Mouse (Mus musculus) adrenal gland, adult (tissue): ENCODE measurements around the gene Nrcam.
A peak's percentile ranks its signal among the peaks of the same experiment; 100 is the strongest.

Experiments
- DNase-seq, 2 experiments: peaks; one replicate each; pipeline ENCODE4 v3.0.0; 2022 to 2023; ENCODE audit warnings: low spot score in 1 of 2; ENCODE audit not compliant: inconsistent age in 2 of 2

Nrcam gene

GRCm38 (mm10) chr12:44430996-44431395 lies 102.3 kb downstream of the Nrcam start:
- peak in 1 of 2 experiments; percentile 20 for DNase-seq

- no peak for DNase-seq
Observed at GRCm38 (mm10) chr12:44432727-44433126, 104.0 kb downstream of the Nrcam start.

GRCm38 (mm10) chr12:44437046-44437827 lies 108.6 kb downstream of the Nrcam start:
- no peak for DNase-seq

DNA sequence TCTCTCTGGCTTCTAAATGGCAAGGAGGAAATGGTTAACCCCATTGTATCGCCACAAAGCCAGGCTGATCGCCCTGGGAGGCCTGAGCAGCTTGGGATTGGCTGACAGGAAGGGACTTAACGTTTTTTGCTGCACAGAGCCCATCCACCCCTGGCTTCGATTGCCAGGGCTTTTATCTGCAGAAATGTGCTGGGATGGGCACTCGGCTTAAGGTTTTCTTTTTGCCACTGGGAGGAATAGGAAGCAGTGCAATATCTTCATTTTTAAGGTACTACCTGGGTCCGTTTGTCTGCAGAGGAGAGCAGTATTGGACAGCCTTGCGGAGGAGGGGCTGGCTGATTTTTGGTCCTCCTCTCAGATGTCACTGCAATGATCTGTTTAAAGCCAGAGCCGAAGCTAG lies 110.2 kb downstream of the Nrcam start:
- DNase-seq = no peak

- no peak for DNase-seq
Observed at GRCm38 (mm10) chr12:44440230-44440629, 111.5 kb downstream of the Nrcam start.

DNA sequence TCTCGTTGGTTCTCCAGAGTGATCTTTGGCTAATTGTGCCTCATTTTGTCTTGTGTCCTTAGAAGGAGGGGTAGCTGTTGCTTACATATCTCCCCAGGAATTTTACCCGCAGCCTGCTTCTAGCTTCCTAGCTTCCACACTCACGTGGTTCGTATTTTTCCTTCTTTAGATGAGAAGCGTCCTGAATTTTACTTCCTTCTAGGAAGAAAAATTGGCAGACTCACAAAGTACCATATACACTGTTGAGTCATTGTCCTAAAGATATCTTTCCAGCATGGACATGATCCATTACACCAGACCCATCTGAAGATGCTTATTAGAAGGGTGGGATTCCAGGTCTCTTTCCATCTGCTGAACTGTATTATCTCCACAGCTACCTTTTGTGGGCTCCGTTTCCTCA lies 122.2 kb downstream of the Nrcam start:
- DNase-seq = no peak

- peak in 1 of 2 experiments; percentile 35 for DNase-seq
Observed at GRCm38 (mm10) chr12:44451742-44452141, 123.1 kb downstream of the Nrcam start.

GRCm38 (mm10) chr12:44453791-44454190 lies 125.1 kb downstream of the Nrcam start:
- DNase-seq = peak in 1 of 2 experiments; percentile 54

- DNase-seq = no peak
Observed at GRCm38 (mm10) chr12:44457961-44458360, 129.3 kb downstream of the Nrcam start.

DNA sequence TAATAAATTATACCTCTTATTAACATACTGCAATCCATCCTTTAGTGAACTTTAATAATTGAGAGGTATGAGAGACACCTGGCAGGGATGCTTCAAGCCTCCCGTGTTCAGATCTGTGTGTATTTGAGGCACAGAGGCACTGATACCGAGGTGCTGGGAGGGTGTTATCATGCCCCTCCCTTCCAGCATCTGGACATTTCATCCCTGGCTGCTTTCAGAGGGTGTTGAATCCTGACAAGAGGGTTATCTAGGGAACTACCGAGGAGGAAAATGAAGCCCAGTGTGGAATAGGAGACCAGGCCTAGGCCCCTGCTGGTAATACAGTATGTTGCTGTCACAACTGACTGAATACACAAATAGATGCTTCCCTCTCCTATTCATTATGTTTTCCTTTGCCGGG lies 133.8 kb downstream of the Nrcam start:
- DNase-seq = no peak

DNA sequence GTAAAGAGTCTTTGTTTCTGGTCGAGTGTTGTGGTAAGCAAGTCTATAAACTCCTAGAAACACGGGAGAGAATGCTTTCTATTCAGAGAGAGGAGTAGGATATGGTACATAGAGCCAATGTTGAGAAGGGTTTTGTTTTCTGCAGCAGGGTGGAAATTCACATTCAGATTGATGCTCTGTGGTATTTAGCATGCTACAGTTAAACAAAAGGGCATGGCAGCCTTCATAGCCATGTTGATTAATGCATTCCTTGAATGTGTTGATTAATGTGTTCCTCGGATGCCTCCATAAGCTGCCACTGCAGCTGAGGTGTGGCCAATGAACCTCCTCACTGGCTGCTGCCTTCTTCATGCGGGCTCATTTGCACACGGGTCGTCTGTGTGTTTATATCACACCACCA lies 134.3 kb downstream of the Nrcam start:
- no peak for DNase-seq

GRCm38 (mm10) chr12:44471073-44471472 lies 142.4 kb downstream of the Nrcam start:
- no peak for DNase-seq

GRCm38 (mm10) chr12:44475355-44475754 lies 146.7 kb downstream of the Nrcam start:
- peak in 1 of 2 experiments; percentile 26 for DNase-seq

DNA sequence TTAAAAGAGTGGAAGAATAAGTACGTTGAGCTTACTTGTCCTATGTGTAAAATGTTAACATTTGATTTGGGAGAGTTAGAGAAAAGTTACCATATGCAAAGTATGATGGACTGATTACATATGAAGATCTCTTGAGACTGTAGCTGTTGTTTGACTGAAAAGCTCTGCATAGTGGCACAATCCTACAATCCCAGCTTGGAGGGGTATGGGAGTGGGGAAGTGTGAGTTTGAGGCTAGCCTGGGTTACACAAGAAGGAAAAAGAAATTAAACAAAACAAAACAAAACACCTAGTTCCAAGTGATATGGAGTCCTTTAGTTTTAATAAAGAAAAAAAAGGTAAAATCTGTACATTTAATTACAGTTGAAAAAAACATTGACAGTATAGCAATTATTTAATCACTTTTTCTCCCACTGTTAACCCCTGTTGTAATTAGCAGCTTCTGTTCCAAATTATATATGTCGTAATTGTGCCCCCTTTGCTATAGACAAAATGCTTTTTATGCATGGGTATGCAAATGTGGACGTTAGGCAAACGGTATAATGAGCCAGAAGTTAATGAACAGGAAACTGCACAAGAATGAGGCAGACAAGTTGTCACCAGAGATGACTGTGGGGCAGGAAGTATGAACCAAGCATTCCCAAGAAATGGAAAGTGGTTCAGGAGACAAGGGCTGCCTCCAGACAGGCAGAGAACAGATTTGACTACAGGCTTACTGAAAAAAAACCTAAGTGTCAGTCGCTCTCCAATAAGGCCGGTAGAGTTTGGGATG lies 150.8 kb downstream of the Nrcam start:
- no peak for DNase-seq

DNA sequence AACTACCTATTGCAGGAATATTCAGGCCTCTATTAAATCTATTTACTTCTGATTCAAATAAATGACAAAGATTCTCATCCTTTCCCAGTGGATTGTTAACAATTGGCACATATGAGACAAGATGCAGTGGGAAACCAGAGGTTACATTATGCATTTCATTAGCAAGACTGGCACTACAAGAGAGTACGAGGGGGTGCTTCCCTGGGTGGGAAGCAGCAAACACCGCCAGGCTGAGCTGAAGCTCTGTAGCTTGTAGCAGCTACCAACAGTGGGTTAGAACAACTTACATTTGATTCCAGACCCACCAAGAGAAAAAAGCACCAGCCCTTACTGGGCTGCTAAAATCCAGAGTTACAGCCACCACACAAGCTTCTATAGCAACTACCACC lies 151.3 kb downstream of the Nrcam start:
- DNase-seq = no peak

DNA sequence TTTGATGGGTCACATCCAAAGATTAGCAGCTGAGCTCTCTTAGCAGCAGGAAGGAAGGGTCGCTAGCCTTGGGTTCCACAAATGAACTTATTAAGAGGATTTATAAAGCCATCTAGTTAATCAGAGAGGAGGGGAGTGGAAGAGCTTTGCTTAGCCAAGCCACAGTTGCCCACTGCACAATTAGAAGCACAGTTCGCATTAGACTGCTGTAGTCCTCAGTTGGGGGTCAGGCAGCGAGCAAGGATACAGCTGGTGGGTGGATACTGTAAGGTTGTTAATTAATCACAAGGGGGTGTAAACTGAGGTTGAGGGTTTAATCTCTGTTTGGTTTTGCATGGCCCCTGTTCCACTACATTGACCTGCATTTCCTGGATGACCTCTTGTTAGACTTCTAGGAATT lies 152.7 kb downstream of the Nrcam start:
- DNase-seq = no peak

DNA sequence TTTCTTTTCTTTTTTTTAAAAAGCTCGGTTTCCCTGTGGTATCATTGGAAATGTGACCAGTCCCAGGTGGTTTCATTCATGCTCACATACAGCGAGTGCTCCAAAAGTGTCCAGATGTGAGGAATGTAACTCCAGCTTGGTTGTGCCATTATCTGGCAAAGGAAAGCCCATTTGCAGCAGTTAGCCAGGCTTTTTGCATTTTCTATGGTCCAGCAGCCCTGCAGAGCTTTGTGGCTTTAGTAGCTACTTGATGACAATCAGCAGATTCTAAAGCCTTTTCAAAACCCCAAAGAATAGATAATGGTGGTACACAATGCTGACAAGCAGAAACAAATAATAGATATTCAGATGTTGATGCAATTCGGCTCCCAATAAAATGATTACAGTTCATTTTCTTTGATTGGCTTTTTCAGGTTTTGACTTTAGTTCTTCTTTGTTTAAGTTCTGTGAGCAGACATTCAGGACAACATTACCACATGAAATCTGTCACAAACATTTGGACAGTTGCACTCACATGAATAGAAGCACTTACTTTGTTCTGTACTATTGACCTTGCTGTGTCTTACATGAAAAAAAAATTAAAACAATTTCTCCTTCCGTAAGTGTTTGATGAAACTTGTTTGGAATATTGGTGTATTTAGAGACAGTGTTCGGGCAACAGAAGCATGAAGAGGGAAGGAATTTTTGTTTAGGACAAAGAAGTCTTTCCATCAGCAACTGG lies 164.2 kb downstream of the Nrcam start:
- no peak for DNase-seq

DNA sequence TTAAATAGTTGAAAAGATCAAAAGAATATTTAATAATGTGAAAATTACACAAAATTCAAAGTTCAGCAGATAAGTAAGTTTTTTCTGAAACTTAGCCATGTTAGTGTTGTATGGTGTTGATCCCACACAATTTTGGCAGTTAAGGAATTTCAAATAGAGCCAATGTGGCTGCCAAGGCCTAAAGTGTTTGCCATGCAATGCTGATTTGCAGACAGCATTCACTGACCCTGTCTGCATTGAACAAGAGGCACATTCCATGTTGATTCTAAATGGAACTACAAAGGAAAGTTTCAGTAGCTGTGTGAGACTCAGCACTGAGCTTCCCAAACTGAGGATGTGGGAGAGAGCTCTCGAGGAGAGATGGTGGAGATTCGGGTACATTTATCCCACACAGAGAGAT lies 169.1 kb downstream of the Nrcam start:
- no peak for DNase-seq

- peak in 1 of 2 experiments; percentile 4 for DNase-seq
Observed at GRCm38 (mm10) chr12:44498872-44499271, 170.2 kb downstream of the Nrcam start.

- no peak for DNase-seq
Observed at GRCm38 (mm10) chr12:44501807-44502487, 173.3 kb downstream of the Nrcam start.

GRCm38 (mm10) chr12:44503737-44504136 lies 175.1 kb downstream of the Nrcam start:
- DNase-seq = no peak
